Mouse (Mus musculus): ENCODE results near the gene 9630041A04Rik. TPM values are rescaled to one million over a fixed set of nuclear protein-coding genes. Genes with fewer than 3 reads are reported as not detected.

9630041A04Rik gene
- polyA plus RNA-seq, 1 experiment from 2014 or later, result not detected

DNA sequence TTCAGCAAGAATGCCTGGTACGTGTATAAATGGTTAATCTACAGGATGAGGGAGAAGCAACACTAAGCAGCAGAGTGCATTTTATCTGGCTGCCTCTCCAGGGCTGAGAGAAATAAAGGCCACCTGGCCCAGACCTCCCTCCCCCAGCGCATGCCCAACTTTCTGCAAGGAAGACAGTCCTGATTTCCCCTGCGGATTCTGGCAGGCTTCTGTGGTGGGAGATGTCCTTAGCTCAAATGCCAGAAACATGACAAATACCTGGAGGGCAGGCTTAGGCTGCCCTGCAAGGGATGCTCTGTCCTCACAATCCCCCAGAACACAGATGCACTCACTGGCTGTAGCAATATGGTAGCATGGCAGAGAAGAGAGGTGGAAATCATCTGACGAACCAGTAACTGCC lies 76.4 kb downstream of the 9630041A04Rik start:
- H3K4me1 ChIP-seq (ENCODE audit: control insufficient read depth, insufficient read depth, low read length), result no peaks in the 10 kb centered on the region
- H3K36me3 ChIP-seq (ENCODE audit: control insufficient read depth, insufficient read depth, low read length), result no peaks in the 10 kb centered on the region
- H3K9me3 ChIP-seq (ENCODE audit: control insufficient read depth, low read length), result no peaks in the 10 kb centered on the region
- ATAC-seq (ENCODE audit: low FRiP score, low TSS enrichment), result no peak
- H3K27ac ChIP-seq (ENCODE audit: low read depth, low read length), result no peak overlapping the region; the same call in 1 of the 2 replicates
- H3K4me3 ChIP-seq (ENCODE audit: low read length), result no peak overlapping the region
- no peak overlapping the region for H3K4me2 ChIP-seq (replicated peaks; ENCODE audit: low read depth, low read length)
- 85% methylated on average over 4 of the region's 4 CpGs for WGBS
- H3K27me3 ChIP-seq (ENCODE audit: control insufficient read depth, insufficient read depth, low read length), result no peaks in the 10 kb centered on the region
- H3K9ac ChIP-seq (ENCODE audit: low read depth, low read length), result no peak overlapping the region

DNA sequence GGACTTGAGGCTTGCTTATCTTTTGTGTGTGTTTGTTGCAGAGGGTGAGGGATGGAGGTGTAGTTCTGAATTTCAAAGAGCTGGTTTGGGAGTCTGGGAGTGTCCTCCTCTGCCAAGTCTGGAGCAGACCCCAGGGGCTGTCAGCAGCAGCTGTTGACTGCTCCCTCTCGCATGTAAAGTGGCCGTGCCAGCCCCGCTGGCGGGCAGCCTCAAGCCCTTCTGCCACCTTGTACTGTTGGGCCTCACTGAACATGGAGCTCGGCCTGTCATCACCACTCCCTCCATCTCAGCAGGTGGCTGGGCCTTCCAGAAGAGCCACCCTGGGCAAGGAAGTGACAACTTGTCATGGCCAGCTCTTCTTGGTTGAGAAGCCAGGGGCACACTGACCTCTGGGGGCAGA lies 77.4 kb downstream of the 9630041A04Rik start:
- Histone ChIP-seq H3K4me2 (replicated peaks; ENCODE audit: low read depth, low read length) (no peak overlapping the region), H3K27me3 (ENCODE audit: control insufficient read depth, insufficient read depth, low read length) (no peaks in the 10 kb centered on the region), H3K4me3 (ENCODE audit: low read length) (no peak overlapping the region), H3K9ac (ENCODE audit: low read depth, low read length) (no peak overlapping the region), H3K36me3 (ENCODE audit: control insufficient read depth, insufficient read depth, low read length) (no peaks in the 10 kb centered on the region), H3K9me3 (ENCODE audit: control insufficient read depth, low read length) (no peaks in the 10 kb centered on the region), H3K4me1 (ENCODE audit: control insufficient read depth, insufficient read depth, low read length) (no peaks in the 10 kb centered on the region), H3K27ac (ENCODE audit: low read depth, low read length) (no peak overlapping the region)
- ATAC-seq (ENCODE audit: low FRiP score, low TSS enrichment), result no peak
- 74% methylated on average over 5 of the region's 5 CpGs for WGBS

DNA sequence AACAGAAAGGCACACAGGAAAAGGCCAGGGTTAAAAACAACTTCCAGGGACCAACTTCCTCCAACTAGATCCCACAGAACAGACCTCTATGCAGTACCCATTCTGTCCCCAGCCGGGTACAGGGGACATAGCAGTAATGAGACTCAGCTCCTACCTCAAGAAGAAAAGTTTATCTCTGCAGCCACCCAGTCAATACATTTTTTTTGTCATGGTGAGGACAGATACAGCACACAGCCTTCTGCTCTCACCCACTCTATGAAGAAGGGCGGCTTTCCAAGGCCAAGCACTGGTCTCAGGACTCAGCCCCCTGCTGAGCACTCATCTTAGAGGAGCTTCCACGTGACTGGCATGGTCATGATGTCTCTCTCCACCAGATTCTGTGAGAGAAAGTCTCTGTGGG lies 78.5 kb downstream of the 9630041A04Rik start:
- H3K4me2 ChIP-seq (replicated peaks; ENCODE audit: low read depth, low read length), result no peak overlapping the region
- 72% methylated on average over 3 of the region's 3 CpGs for WGBS
- H3K9ac ChIP-seq (ENCODE audit: low read depth, low read length), result no peak overlapping the region
- H3K4me1 ChIP-seq (ENCODE audit: control insufficient read depth, insufficient read depth, low read length), result no peaks in the 10 kb centered on the region
- H3K27ac ChIP-seq (ENCODE audit: low read depth, low read length), result no peak overlapping the region
- H3K4me3 ChIP-seq (ENCODE audit: low read length), result no peak overlapping the region
- no peaks in the 10 kb centered on the region for H3K36me3 ChIP-seq (ENCODE audit: control insufficient read depth, insufficient read depth, low read length)
- no peaks in the 10 kb centered on the region for H3K27me3 ChIP-seq (ENCODE audit: control insufficient read depth, insufficient read depth, low read length)
- no peak for ATAC-seq (ENCODE audit: low FRiP score, low TSS enrichment)
- H3K9me3 ChIP-seq (ENCODE audit: control insufficient read depth, low read length), result no peaks in the 10 kb centered on the region

DNA sequence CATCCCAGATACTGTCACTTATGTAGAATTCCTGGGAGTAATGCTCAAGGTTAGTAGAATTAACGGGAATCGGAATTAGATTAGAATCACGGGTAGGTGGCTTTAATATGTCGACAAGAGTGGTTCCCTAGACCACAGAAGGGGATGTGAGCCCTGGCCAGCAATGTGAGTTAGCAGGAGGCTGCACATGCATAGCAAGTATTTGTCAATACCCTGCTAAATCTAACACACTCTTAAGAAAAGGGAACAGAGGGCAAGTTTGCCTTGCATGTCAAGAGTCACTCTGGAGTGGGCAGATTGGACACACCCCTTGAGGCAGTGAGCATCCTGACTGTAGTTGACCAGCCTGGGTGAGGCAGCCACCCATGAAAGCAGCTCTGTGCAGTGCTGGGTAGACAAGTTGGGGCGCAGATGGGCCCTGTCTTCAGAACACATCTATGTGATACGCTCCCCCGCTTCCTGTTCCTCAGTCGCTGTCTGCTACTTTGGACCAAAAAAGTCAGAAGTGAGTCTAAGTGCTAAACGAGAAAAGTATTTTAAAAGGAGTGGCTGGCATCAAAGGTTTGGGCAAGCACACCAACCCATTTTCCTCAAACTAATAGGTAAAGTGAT lies 80.5 kb downstream of the 9630041A04Rik start:
- H3K36me3 ChIP-seq (ENCODE audit: control insufficient read depth, insufficient read depth, low read length), result no peaks in the 10 kb centered on the region
- H3K4me1 ChIP-seq (ENCODE audit: control insufficient read depth, insufficient read depth, low read length), result no peaks in the 10 kb centered on the region
- no peak overlapping the region for H3K27ac ChIP-seq (ENCODE audit: low read depth, low read length)
- H3K4me2 ChIP-seq (replicated peaks; ENCODE audit: low read depth, low read length), result no peak overlapping the region
- no peak overlapping the region for H3K9ac ChIP-seq (ENCODE audit: low read depth, low read length)
- H3K27me3 ChIP-seq (ENCODE audit: control insufficient read depth, insufficient read depth, low read length), result no peaks in the 10 kb centered on the region
- ATAC-seq (ENCODE audit: low FRiP score, low TSS enrichment), result no peak
- no peaks in the 10 kb centered on the region for H3K9me3 ChIP-seq (ENCODE audit: control insufficient read depth, low read length)
- 70% methylated on average over 9 of the region's 9 CpGs for WGBS
- H3K4me3 ChIP-seq (ENCODE audit: low read length), result no peak overlapping the region

DNA sequence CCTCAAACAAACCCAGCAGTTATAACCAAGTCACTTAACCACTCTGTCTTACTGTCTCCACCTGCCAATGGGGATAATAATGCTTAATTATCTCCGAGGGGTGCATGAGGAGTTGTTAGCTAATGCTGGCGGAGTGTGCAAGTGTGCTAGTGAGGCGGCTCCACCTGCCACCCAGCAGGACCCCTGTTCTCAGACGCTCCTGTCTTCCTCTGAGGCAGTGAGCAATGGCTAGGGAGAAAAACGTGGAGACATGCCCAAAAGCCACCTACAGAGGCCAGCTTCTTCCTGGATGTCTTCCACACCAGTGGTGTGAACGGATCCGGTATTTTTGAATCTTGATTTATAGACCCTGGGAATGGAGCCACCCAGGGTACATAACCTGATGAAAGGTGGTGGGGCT lies 83.7 kb downstream of the 9630041A04Rik start:
- no peaks in the 10 kb centered on the region for H3K27me3 ChIP-seq (ENCODE audit: control insufficient read depth, insufficient read depth, low read length)
- 36% methylated on average over 7 of the region's 7 CpGs for WGBS

DNA sequence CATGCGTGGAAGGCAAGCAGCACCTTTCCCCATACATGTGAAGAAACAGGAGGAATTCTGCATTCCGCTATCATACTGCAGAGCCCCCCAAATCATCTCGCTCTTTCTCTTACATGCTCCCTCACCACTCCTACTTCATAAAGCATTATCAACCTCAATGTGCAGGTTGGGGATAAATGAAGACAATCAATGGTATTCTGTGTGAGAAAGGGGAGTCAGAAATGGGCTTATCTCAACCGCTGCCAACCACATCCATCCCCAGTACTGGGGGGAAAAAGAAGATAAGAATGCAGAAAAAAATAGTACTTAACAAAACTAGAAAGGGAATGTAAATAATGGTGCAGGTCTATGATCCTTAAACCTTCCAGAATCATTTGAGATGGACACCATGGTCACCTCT lies 84.2 kb downstream of the 9630041A04Rik start:
- H3K4me2 ChIP-seq (replicated peaks; ENCODE audit: low read depth, low read length), result no peak overlapping the region
- no peaks in the 10 kb centered on the region for H3K9me3 ChIP-seq (ENCODE audit: control insufficient read depth, low read length)
- no peak overlapping the region for H3K27ac ChIP-seq (ENCODE audit: low read depth, low read length)
- no peaks in the 10 kb centered on the region for H3K27me3 ChIP-seq (ENCODE audit: control insufficient read depth, insufficient read depth, low read length)
- no peak overlapping the region for H3K9ac ChIP-seq (ENCODE audit: low read depth, low read length)
- no peaks in the 10 kb centered on the region for H3K36me3 ChIP-seq (ENCODE audit: control insufficient read depth, insufficient read depth, low read length)
- H3K4me1 ChIP-seq (ENCODE audit: control insufficient read depth, insufficient read depth, low read length), result no peaks in the 10 kb centered on the region
- no peak overlapping the region for H3K4me3 ChIP-seq (ENCODE audit: low read length)
- WGBS, result 92% methylated on average over 4 of the region's 4 CpGs
- ATAC-seq (ENCODE audit: low FRiP score, low TSS enrichment), result no peak

More for the DNA sequence above, 83.7 kb downstream of the 9630041A04Rik start:
- no peak overlapping the region for H3K4me2 ChIP-seq (replicated peaks; ENCODE audit: low read depth, low read length)
- H3K36me3 ChIP-seq (ENCODE audit: control insufficient read depth, insufficient read depth, low read length), result no peaks in the 10 kb centered on the region
- no peaks in the 10 kb centered on the region for H3K9me3 ChIP-seq (ENCODE audit: control insufficient read depth, low read length)
- no peak overlapping the region for H3K27ac ChIP-seq (ENCODE audit: low read depth, low read length)
- no peak overlapping the region for H3K9ac ChIP-seq (ENCODE audit: low read depth, low read length)
- no peaks in the 10 kb centered on the region for H3K4me1 ChIP-seq (ENCODE audit: control insufficient read depth, insufficient read depth, low read length)
- no peak for ATAC-seq (ENCODE audit: low FRiP score, low TSS enrichment)
- no peak overlapping the region for H3K4me3 ChIP-seq (ENCODE audit: low read length)

DNA sequence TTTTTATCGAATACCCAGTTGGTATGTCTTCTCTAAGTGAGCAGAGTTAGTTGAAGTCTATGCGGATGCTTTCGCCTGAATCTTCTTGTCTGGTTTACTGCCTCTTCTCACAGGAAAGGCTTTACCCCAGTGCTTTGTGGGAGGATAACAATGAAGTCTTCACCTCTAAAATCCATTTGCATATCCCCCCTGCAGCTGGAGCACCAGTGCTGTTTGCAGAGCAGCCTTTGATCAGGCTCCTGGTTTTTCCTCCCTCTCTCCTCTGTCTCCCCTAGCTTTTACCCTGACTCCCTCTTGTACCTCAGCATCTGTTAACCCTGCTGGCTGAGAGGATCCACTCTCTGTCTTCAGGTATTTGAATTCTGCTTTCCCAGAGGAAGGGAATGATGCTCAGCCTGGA lies 88.5 kb downstream of the 9630041A04Rik start:
- no peak overlapping the region for H3K9ac ChIP-seq (ENCODE audit: low read depth, low read length)
- no peak for ATAC-seq (ENCODE audit: low FRiP score, low TSS enrichment)
- H3K27ac ChIP-seq (ENCODE audit: low read depth, low read length), result no peak overlapping the region
- no peak overlapping the region for H3K4me3 ChIP-seq (ENCODE audit: low read length)
- H3K4me1 ChIP-seq (ENCODE audit: control insufficient read depth, insufficient read depth, low read length), result no peaks in the 10 kb centered on the region
- no peaks in the 10 kb centered on the region for H3K36me3 ChIP-seq (ENCODE audit: control insufficient read depth, insufficient read depth, low read length)
- no peaks in the 10 kb centered on the region for H3K27me3 ChIP-seq (ENCODE audit: control insufficient read depth, insufficient read depth, low read length)
- H3K9me3 ChIP-seq (ENCODE audit: control insufficient read depth, low read length), result no peaks in the 10 kb centered on the region
- H3K4me2 ChIP-seq (replicated peaks; ENCODE audit: low read depth, low read length), result no peak overlapping the region
- 24% methylated on average over 3 of the region's 3 CpGs for WGBS

DNA sequence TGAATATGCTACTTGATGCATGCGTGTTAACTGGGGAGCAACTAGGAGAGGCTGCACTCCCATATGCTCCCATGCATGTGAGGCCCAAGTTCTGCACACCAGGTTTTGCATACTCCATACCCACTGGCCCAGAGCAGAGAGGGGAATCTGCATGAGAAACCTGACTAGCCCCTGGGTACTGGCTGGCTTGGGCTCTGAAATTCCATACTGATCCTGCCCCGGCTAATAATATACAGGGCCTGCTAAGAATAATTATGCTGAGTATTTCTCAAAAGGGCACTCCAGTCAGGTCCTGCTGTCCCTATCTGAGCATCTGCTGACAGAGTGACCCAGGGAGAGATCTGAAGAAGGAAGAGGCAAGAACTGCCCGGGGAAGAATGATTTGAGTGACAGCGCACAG lies 92.9 kb downstream of the 9630041A04Rik start:
- Histone ChIP-seq H3K4me2 (replicated peaks; ENCODE audit: low read depth, low read length) (no peak overlapping the region), H3K36me3 (ENCODE audit: control insufficient read depth, insufficient read depth, low read length) (no peaks in the 10 kb centered on the region), H3K27me3 (ENCODE audit: control insufficient read depth, insufficient read depth, low read length) (no peaks in the 10 kb centered on the region), H3K4me1 (ENCODE audit: control insufficient read depth, insufficient read depth, low read length) (no peaks in the 10 kb centered on the region), H3K9ac (ENCODE audit: low read depth, low read length) (no peak overlapping the region), H3K27ac (ENCODE audit: low read depth, low read length) (no peak overlapping the region), H3K9me3 (ENCODE audit: control insufficient read depth, low read length) (no peaks in the 10 kb centered on the region), H3K4me3 (ENCODE audit: low read length) (no peak overlapping the region)
- WGBS, result 80% methylated on average over 4 of the region's 4 CpGs
- ATAC-seq (ENCODE audit: low FRiP score, low TSS enrichment), result no peak

DNA sequence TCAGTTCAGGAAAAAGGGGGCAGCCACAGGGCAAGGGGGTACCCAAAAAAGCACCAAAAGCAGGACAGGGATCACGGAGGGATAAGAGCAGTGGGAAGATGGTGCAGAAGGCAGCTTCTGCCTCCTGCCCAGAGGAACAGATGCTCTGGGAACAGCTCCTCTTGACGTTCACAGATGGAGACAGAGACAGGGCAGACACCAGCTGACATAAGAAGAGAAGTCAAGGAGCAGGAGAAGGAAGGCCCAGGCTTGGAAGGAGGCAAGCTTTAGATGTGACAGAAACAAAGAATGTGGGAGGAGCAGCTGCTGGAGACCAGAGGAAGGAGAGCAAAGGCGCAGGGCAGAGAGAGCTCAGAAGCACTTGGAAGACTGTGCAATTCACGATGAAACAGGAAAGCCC lies 94.6 kb downstream of the 9630041A04Rik start:
- ATAC-seq (ENCODE audit: low FRiP score, low TSS enrichment), result no peak
- H3K27me3 ChIP-seq (ENCODE audit: control insufficient read depth, insufficient read depth, low read length), result no peaks in the 10 kb centered on the region

More for the DNA sequence above, 94.6 kb downstream of the 9630041A04Rik start:
- Histone ChIP-seq H3K27ac (ENCODE audit: low read depth, low read length) (no peak overlapping the region), H3K4me3 (ENCODE audit: low read length) (no peak overlapping the region), H3K9me3 (ENCODE audit: control insufficient read depth, low read length) (no peaks in the 10 kb centered on the region), H3K9ac (ENCODE audit: low read depth, low read length) (no peak overlapping the region), H3K4me1 (ENCODE audit: control insufficient read depth, insufficient read depth, low read length) (no peaks in the 10 kb centered on the region), H3K4me2 (replicated peaks; ENCODE audit: low read depth, low read length) (no peak overlapping the region), H3K36me3 (ENCODE audit: control insufficient read depth, insufficient read depth, low read length) (no peaks in the 10 kb centered on the region)
- 33% methylated on average over 4 of the region's 4 CpGs for WGBS

Data from kidney, embryonic 14.5 days (tissue).